Mouse (Mus musculus): ENCODE data around the gene Prf1. TPM values are rescaled to one million over a fixed set of nuclear protein-coding genes. Genes with fewer than 3 reads are reported as not detected.

Prf1 gene
- polyA plus RNA-seq, 1 experiment from 2014 or later = 0.17 TPM

- H3K9ac ChIP-seq (ENCODE audit: low read depth, low read length) = no peak overlapping the region
- H3K27me3 ChIP-seq (ENCODE audit: control insufficient read depth, insufficient read depth, low read length) = no peaks in the 10 kb centered on the region
- ATAC-seq (ENCODE audit: low FRiP score) (no peak), DNase-seq (ENCODE audit: low spot score) (no peak)
- WGBS = 66% methylated on average over 8 of the region's 8 CpGs
- no peak overlapping the region for H3K4me2 ChIP-seq (replicated peaks; ENCODE audit: low read depth, low read length)
- H3K27ac ChIP-seq (ENCODE audit: low read depth, low read length) = no peak overlapping the region
- no peaks in the 10 kb centered on the region for H3K9me3 ChIP-seq (ENCODE audit: control insufficient read depth, low read length)
- H3K36me3 ChIP-seq (ENCODE audit: control insufficient read depth, insufficient read depth, low read length) = no peaks in the 10 kb centered on the region
- H3K4me3 ChIP-seq (ENCODE audit: low read depth, low read length) = no peak overlapping the region
- H3K4me1 ChIP-seq (replicated peaks; ENCODE audit: control insufficient read depth, insufficient read depth, low read length) = peaks cover 3% of the 10 kb centered on the region; the same call in 1 of the 2 replicates
These were observed 27.1 kb downstream of the Prf1 start for GRCm38 (mm10) chr10:61324717-61325116.

- Histone ChIP-seq H3K4me3 (ENCODE audit: low read depth, low read length) (no peak overlapping the region), H3K4me2 (replicated peaks; ENCODE audit: low read depth, low read length) (no peak overlapping the region), H3K4me1 (replicated peaks; ENCODE audit: control insufficient read depth, insufficient read depth, low read length) (peaks cover 3% of the 10 kb centered on the region; the same call in 1 of the 2 replicates), H3K36me3 (ENCODE audit: control insufficient read depth, insufficient read depth, low read length) (no peaks in the 10 kb centered on the region), H3K27me3 (ENCODE audit: control insufficient read depth, insufficient read depth, low read length) (no peaks in the 10 kb centered on the region), H3K9me3 (ENCODE audit: control insufficient read depth, low read length) (no peaks in the 10 kb centered on the region), H3K9ac (ENCODE audit: low read depth, low read length) (no peak overlapping the region), H3K27ac (ENCODE audit: low read depth, low read length) (no peak overlapping the region)
- ATAC-seq (ENCODE audit: low FRiP score) (no peak), DNase-seq (ENCODE audit: low spot score) (no peak)
- 58% methylated on average over 9 of the region's 9 CpGs for WGBS
These were observed 28.2 kb downstream of the Prf1 start for GRCm38 (mm10) chr10:61325782-61326328.

GRCm38 (mm10) chr10:61327545-61327944, 29.9 kb downstream of the Prf1 start:
- no peaks in the 10 kb centered on the region for H3K27me3 ChIP-seq (ENCODE audit: control insufficient read depth, insufficient read depth, low read length)
- H3K4me3 ChIP-seq (ENCODE audit: low read depth, low read length) = no peak overlapping the region
- peaks cover 3% of the 10 kb centered on the region; the same call in 1 of the 2 replicates for H3K4me1 ChIP-seq (replicated peaks; ENCODE audit: control insufficient read depth, insufficient read depth, low read length)
- H3K27ac ChIP-seq (ENCODE audit: low read depth, low read length) = no peak overlapping the region
- H3K36me3 ChIP-seq (ENCODE audit: control insufficient read depth, insufficient read depth, low read length) = no peaks in the 10 kb centered on the region
- H3K9me3 ChIP-seq (ENCODE audit: control insufficient read depth, low read length) = no peaks in the 10 kb centered on the region
- H3K9ac ChIP-seq (ENCODE audit: low read depth, low read length) = no peak overlapping the region
- ATAC-seq (ENCODE audit: low FRiP score) = no peak
- H3K4me2 ChIP-seq (replicated peaks; ENCODE audit: low read depth, low read length) = no peak overlapping the region
- WGBS = 81% methylated on average over 10 of the region's 10 CpGs
- no peak for DNase-seq (ENCODE audit: low spot score)

GRCm38 (mm10) chr10:61328927-61329326, 31.3 kb downstream of the Prf1 start:
- ATAC-seq (ENCODE audit: low FRiP score) (no peak), DNase-seq (ENCODE audit: low spot score) (peak; percentile 34)
- Histone ChIP-seq H3K9ac (ENCODE audit: low read depth, low read length) (no peak overlapping the region), H3K27me3 (ENCODE audit: control insufficient read depth, insufficient read depth, low read length) (no peaks in the 10 kb centered on the region), H3K4me1 (replicated peaks; ENCODE audit: control insufficient read depth, insufficient read depth, low read length) (peaks cover 3% of the 10 kb centered on the region; the same call in 1 of the 2 replicates), H3K4me2 (replicated peaks; ENCODE audit: low read depth, low read length) (no peak overlapping the region), H3K27ac (ENCODE audit: low read depth, low read length) (no peak overlapping the region), H3K36me3 (ENCODE audit: control insufficient read depth, insufficient read depth, low read length) (no peaks in the 10 kb centered on the region), H3K9me3 (ENCODE audit: control insufficient read depth, low read length) (no peaks in the 10 kb centered on the region), H3K4me3 (ENCODE audit: low read depth, low read length) (no peak overlapping the region)
- WGBS = 32% methylated on average over 7 of the region's 7 CpGs

GRCm38 (mm10) chr10:61331046-61331445, 33.4 kb downstream of the Prf1 start:
- Histone ChIP-seq H3K27me3 (ENCODE audit: control insufficient read depth, insufficient read depth, low read length) (no peaks in the 10 kb centered on the region), H3K9me3 (ENCODE audit: control insufficient read depth, low read length) (no peaks in the 10 kb centered on the region), H3K4me3 (ENCODE audit: low read depth, low read length) (no peak overlapping the region), H3K4me2 (replicated peaks; ENCODE audit: low read depth, low read length) (no peak overlapping the region), H3K27ac (ENCODE audit: low read depth, low read length) (no peak overlapping the region), H3K36me3 (ENCODE audit: control insufficient read depth, insufficient read depth, low read length) (no peaks in the 10 kb centered on the region), H3K9ac (ENCODE audit: low read depth, low read length) (no peak overlapping the region), H3K4me1 (replicated peaks; ENCODE audit: control insufficient read depth, insufficient read depth, low read length) (peaks cover 3% of the 10 kb centered on the region; the same call in 1 of the 2 replicates)
- ATAC-seq (ENCODE audit: low FRiP score) (no peak), DNase-seq (ENCODE audit: low spot score) (no peak)
- 92% methylated on average over 5 of the region's 5 CpGs for WGBS

GRCm38 (mm10) chr10:61334545-61334944, 36.9 kb downstream of the Prf1 start:
- Histone ChIP-seq H3K9me3 (ENCODE audit: control insufficient read depth, low read length) (no peaks in the 10 kb centered on the region), H3K27me3 (ENCODE audit: control insufficient read depth, insufficient read depth, low read length) (no peaks in the 10 kb centered on the region), H3K4me1 (replicated peaks; ENCODE audit: control insufficient read depth, insufficient read depth, low read length) (no peaks in the 10 kb centered on the region), H3K4me2 (replicated peaks; ENCODE audit: low read depth, low read length) (no peak overlapping the region), H3K27ac (ENCODE audit: low read depth, low read length) (no peak overlapping the region), H3K4me3 (ENCODE audit: low read depth, low read length) (no peak overlapping the region), H3K36me3 (ENCODE audit: control insufficient read depth, insufficient read depth, low read length) (no peaks in the 10 kb centered on the region), H3K9ac (ENCODE audit: low read depth, low read length) (no peak overlapping the region)
- DNase-seq (ENCODE audit: low spot score) = no peak
- 78% methylated on average over 7 of the region's 7 CpGs for WGBS
- ATAC-seq (ENCODE audit: low FRiP score) = no peak

GRCm38 (mm10) chr10:61336137-61336536, 38.5 kb downstream of the Prf1 start:
- Histone ChIP-seq H3K36me3 (ENCODE audit: control insufficient read depth, insufficient read depth, low read length) (no peaks in the 10 kb centered on the region), H3K27me3 (ENCODE audit: control insufficient read depth, insufficient read depth, low read length) (no peaks in the 10 kb centered on the region), H3K4me3 (ENCODE audit: low read depth, low read length) (no peak overlapping the region), H3K9ac (ENCODE audit: low read depth, low read length) (no peak overlapping the region), H3K9me3 (ENCODE audit: control insufficient read depth, low read length) (no peaks in the 10 kb centered on the region), H3K27ac (ENCODE audit: low read depth, low read length) (no peak overlapping the region), H3K4me1 (replicated peaks; ENCODE audit: control insufficient read depth, insufficient read depth, low read length) (no peaks in the 10 kb centered on the region), H3K4me2 (replicated peaks; ENCODE audit: low read depth, low read length) (no peak overlapping the region)
- WGBS = 23% methylated on average over 6 of the region's 6 CpGs
- DNase-seq (ENCODE audit: low spot score) = peak; percentile 94
- 0 out of 2 replicates have a peak, but pooled peaks have one; percentile 19 for ATAC-seq (ENCODE audit: low FRiP score)

- 72% methylated on average over 5 of the region's 5 CpGs for WGBS
- Histone ChIP-seq H3K4me1 (replicated peaks; ENCODE audit: control insufficient read depth, insufficient read depth, low read length) (no peaks in the 10 kb centered on the region), H3K27ac (ENCODE audit: low read depth, low read length) (no peak overlapping the region), H3K9ac (ENCODE audit: low read depth, low read length) (no peak overlapping the region), H3K27me3 (ENCODE audit: control insufficient read depth, insufficient read depth, low read length) (no peaks in the 10 kb centered on the region), H3K36me3 (ENCODE audit: control insufficient read depth, insufficient read depth, low read length) (no peaks in the 10 kb centered on the region), H3K9me3 (ENCODE audit: control insufficient read depth, low read length) (no peaks in the 10 kb centered on the region), H3K4me2 (replicated peaks; ENCODE audit: low read depth, low read length) (no peak overlapping the region), H3K4me3 (ENCODE audit: low read depth, low read length) (no peak overlapping the region)
- ATAC-seq (ENCODE audit: low FRiP score) = no peak
- DNase-seq (ENCODE audit: low spot score) = no peak
These were observed 39.0 kb downstream of the Prf1 start for GRCm38 (mm10) chr10:61336592-61336991.

GRCm38 (mm10) chr10:61337665-61338064, 40.0 kb downstream of the Prf1 start:
- ATAC-seq (ENCODE audit: low FRiP score) (no peak), DNase-seq (ENCODE audit: low spot score) (no peak)
- 90% methylated on average over 11 of the region's 11 CpGs for WGBS
- Histone ChIP-seq H3K27ac (ENCODE audit: low read depth, low read length) (no peak overlapping the region), H3K9me3 (ENCODE audit: control insufficient read depth, low read length) (no peaks in the 10 kb centered on the region), H3K9ac (ENCODE audit: low read depth, low read length) (no peak overlapping the region), H3K4me1 (replicated peaks; ENCODE audit: control insufficient read depth, insufficient read depth, low read length) (no peaks in the 10 kb centered on the region), H3K36me3 (ENCODE audit: control insufficient read depth, insufficient read depth, low read length) (no peaks in the 10 kb centered on the region), H3K4me2 (replicated peaks; ENCODE audit: low read depth, low read length) (no peak overlapping the region), H3K27me3 (ENCODE audit: control insufficient read depth, insufficient read depth, low read length) (no peaks in the 10 kb centered on the region), H3K4me3 (ENCODE audit: low read depth, low read length) (no peak overlapping the region)

All from hindbrain, embryonic 11.5 days (tissue).